Mouse (Mus musculus): ENCODE measurements at regions not wholly inside any gene's neighbourhood (a gene's known extent, or its start where the extent isn't known, plus 50 kb on each side); places are given as distances from the start of the nearest gene placed in this dataset.
A peak's percentile ranks its signal among the peaks of the same experiment; 100 is the strongest.

DNA sequence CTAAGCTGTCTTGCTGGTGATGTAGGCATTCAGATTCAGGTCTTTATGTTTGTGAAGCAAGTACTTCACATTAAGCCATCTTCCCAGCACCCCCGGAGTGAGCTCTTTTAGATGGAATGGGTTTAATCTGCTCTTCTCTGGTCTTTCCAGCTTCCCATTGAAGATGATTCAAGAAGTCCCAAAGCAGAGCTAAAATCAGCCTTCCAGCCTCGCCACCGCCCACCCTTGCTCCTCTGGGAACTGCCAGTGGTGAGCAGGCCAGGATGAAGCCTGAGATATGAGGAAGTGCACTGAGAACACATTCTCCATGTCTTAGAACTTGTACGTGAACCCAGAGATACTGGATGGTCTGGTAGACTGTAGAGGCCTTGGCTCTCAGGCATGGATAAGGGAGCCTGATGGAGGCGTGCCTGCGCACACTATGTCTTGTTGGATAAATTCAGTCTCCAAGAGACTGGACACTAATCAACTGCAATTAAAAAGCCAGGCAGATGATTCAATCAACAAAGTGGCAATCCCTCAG lies 51.3 kb upstream of the Mrtfb start:
- DNase-seq (ENCODE audit: low spot score in 2 of 2), result peak; percentile 54 to 58

DNA sequence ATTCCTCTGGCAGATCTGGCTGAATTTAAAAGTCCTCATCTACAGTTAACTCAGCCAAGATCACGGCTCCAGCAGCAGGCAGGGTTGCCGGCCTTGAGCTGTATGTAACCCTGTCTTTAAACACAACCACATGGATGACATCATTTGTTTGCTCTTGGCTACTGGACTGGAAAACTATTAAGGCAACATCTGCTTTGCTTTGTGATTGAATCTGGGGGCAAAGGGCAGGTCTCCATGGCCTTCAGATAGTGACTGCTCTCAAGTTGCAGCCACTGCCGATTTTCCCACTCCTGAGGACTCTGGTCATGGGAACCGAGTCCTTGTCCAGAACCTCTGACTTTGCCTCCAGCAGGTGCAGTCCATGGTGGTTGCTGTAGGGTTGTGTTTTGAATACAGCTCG lies 50.4 kb upstream of the Mrtfb start:
- no peak for DNase-seq (ENCODE audit: low spot score in 2 of 2)
